Mouse (Mus musculus) C2C12 (cell line): ENCODE measurements around the gene Snx9.

Experiments
- CEBPB ChIP-seq: IDR thresholded peaks from one replicate; pipeline ENCODE4 v1.6.1; 2011; ENCODE audit warnings: low read depth, mild to moderate bottlenecking, control low read depth, moderate library complexity
- CTCF ChIP-seq: IDR thresholded peaks from one replicate; pipeline ENCODE4 v1.5.1; 2011; ENCODE audit not compliant: control insufficient read depth, insufficient read depth, insufficient read length
- FOSL1 ChIP-seq: IDR thresholded peaks from one replicate; pipeline ENCODE4 v1.8.0; 2011; ENCODE audit warnings: mild to moderate bottlenecking, low read length; ENCODE audit not compliant: poor library complexity, insufficient read depth, severe bottlenecking
- MAX ChIP-seq: IDR thresholded peaks from one replicate; pipeline ENCODE4 v1.6.1; 2011; ENCODE audit warnings: mild to moderate bottlenecking, control low read depth
- MYOD1 ChIP-seq: IDR thresholded peaks from one replicate; pipeline ENCODE4 v1.6.1; 2011; ENCODE audit warnings: low read depth; ENCODE audit not compliant: control insufficient read depth, insufficient read length
- MYOG ChIP-seq: IDR thresholded peaks from one replicate; pipeline ENCODE4 v1.6.1; 2011; ENCODE audit not compliant: control insufficient read depth, insufficient read length; ENCODE audit errors: extremely low read depth
- USF1 ChIP-seq: IDR thresholded peaks from one replicate; pipeline ENCODE4 v1.6.1; 2011; ENCODE audit warnings: low read depth, mild to moderate bottlenecking, control low read depth, moderate library complexity

DNA sequence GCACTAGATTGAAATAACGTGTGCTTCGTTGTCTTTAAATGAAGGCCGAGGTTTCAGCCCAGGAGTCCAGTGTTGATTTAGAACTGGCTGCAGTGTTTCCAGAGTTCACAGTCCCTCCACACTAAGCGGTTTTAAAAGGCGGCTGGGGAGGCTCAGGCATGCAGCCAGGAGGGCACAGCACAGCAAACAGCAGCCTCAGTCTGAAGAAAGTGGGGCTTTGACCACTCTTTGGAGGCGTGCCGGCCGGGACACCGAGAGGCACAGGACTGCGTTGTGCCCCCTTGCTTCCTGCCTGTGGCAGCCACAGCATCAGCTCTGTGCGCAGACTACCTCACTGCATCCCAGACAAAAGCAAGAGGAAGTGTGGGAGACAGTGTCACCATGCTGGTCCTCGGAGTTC lies 70.5 kb downstream of the Snx9 start:
- TF ChIP-seq CTCF: no peak
- no peak for TF ChIP-seq USF1
- TF ChIP-seq CEBPB: no peak
- no peak for TF ChIP-seq FOSL1
- TF ChIP-seq MYOD1: no peak
- TF ChIP-seq MYOG: no peak
- no peak for TF ChIP-seq MAX
